Mouse (Mus musculus) myocyte (in vitro differentiated cells): ENCODE data around the gene Spindoc. TPM values are rescaled to one million over a fixed set of nuclear protein-coding genes. Genes with fewer than 3 reads are reported as not detected.

Experiments used
- H3K27me3 ChIP-seq: one replicate; pipeline ENCODE4 v1.6.1; 2011; ENCODE audit not compliant: control insufficient read depth, insufficient read depth, insufficient read length
- H3K36me3 ChIP-seq: one replicate; pipeline ENCODE4 v1.6.1; 2011; ENCODE audit not compliant: control insufficient read depth, insufficient read depth
- H3K4me2 ChIP-seq: one replicate; pipeline ENCODE4 v1.6.1; 2011; ENCODE audit warnings: low read depth, control low read depth
- H3K4me3 ChIP-seq: one replicate; pipeline ENCODE4 v1.5.1; 2011; ENCODE audit warnings: mild to moderate bottlenecking, control low read depth, moderate library complexity
- H3K79me2 ChIP-seq: one replicate; pipeline ENCODE4 v1.6.1; 2011; ENCODE audit not compliant: control insufficient read depth, insufficient read depth
- H3ac ChIP-seq: one replicate; pipeline ENCODE4 v1.6.1; 2011; ENCODE audit not compliant: control insufficient read depth, insufficient read length
- CEBPB ChIP-seq: IDR thresholded peaks from 2 replicates; pipeline ENCODE4 v1.6.1; 2011; ENCODE audit warnings: mild to moderate bottlenecking, moderate library complexity; ENCODE audit not compliant: poor library complexity, insufficient read depth, severe bottlenecking
- E2F4 ChIP-seq: IDR thresholded peaks from one replicate; pipeline ENCODE4 v1.6.1; 2011; ENCODE audit warnings: mild to moderate bottlenecking, control low read depth, moderate library complexity; ENCODE audit not compliant: insufficient read depth
- MAX ChIP-seq: IDR thresholded peaks from one replicate; pipeline ENCODE4 v1.6.1; 2011; ENCODE audit warnings: low read depth, mild to moderate bottlenecking, control low read depth
- MYOD1 ChIP-seq, 3 experiments: IDR thresholded peaks; one replicate each; pipeline ENCODE4 v1.6.1; 2011; ENCODE audit warnings: control low read depth in 2 of 3, low read depth in 2 of 3, mild to moderate bottlenecking in 2 of 3, moderate library complexity in 1 of 3; ENCODE audit not compliant: insufficient read length in 2 of 3, control insufficient read depth in 1 of 3
- MYOG ChIP-seq, 3 experiments: IDR thresholded peaks; one replicate each; pipeline ENCODE4 v1.6.1; 2011; ENCODE audit warnings: control low read depth in 2 of 3, low read depth in 2 of 3, mild to moderate bottlenecking in 2 of 3; ENCODE audit not compliant: insufficient read length in 2 of 3, control insufficient read depth in 1 of 3, insufficient read depth in 1 of 3
- POLR2A ChIP-seq: IDR thresholded peaks from one replicate; pipeline ENCODE4 v1.6.1; 2011; ENCODE audit warnings: low read depth, mild to moderate bottlenecking, control low read depth, moderate library complexity; ENCODE audit not compliant: insufficient read length
- POLR2AphosphoS2 ChIP-seq: IDR thresholded peaks from one replicate; pipeline ENCODE4 v1.6.1; 2011; ENCODE audit warnings: low read depth, control low read depth; ENCODE audit not compliant: insufficient read length
- REST ChIP-seq: IDR thresholded peaks from one replicate; pipeline ENCODE4 v1.6.1; 2011; ENCODE audit warnings: mild to moderate bottlenecking, control low read depth, moderate library complexity; ENCODE audit not compliant: insufficient read depth, insufficient read length
- SRF ChIP-seq: IDR thresholded peaks from one replicate; pipeline ENCODE4 v1.6.1; 2011; ENCODE audit warnings: low read depth; ENCODE audit not compliant: control insufficient read depth, insufficient read length
- TCF12 ChIP-seq: IDR thresholded peaks from one replicate; pipeline ENCODE4 v1.6.1; 2011; ENCODE audit warnings: mild to moderate bottlenecking, control low read depth; ENCODE audit not compliant: poor library complexity, insufficient read depth, severe bottlenecking
- TCF3 ChIP-seq: IDR thresholded peaks from one replicate; pipeline ENCODE4 v1.6.1; 2011; ENCODE audit warnings: low read depth, control low read depth; ENCODE audit not compliant: insufficient read length
- USF1 ChIP-seq: IDR thresholded peaks from one replicate; pipeline ENCODE4 v1.6.1; 2011; ENCODE audit warnings: low read depth, mild to moderate bottlenecking, control low read depth, moderate library complexity
- polyA plus RNA-seq: library from polyadenylated mRNA; unstranded; fragments of >200 nt; fragmentation: generic; extraction: Trizol; gene quantifications from one replicate; pipeline ENCODE4 v1.2.1, GENCODE M21; 2012; ENCODE audit warnings: missing spikeins

The Spindoc gene
- polyA plus RNA-seq, 1 experiment = 20.4 TPM

DNA sequence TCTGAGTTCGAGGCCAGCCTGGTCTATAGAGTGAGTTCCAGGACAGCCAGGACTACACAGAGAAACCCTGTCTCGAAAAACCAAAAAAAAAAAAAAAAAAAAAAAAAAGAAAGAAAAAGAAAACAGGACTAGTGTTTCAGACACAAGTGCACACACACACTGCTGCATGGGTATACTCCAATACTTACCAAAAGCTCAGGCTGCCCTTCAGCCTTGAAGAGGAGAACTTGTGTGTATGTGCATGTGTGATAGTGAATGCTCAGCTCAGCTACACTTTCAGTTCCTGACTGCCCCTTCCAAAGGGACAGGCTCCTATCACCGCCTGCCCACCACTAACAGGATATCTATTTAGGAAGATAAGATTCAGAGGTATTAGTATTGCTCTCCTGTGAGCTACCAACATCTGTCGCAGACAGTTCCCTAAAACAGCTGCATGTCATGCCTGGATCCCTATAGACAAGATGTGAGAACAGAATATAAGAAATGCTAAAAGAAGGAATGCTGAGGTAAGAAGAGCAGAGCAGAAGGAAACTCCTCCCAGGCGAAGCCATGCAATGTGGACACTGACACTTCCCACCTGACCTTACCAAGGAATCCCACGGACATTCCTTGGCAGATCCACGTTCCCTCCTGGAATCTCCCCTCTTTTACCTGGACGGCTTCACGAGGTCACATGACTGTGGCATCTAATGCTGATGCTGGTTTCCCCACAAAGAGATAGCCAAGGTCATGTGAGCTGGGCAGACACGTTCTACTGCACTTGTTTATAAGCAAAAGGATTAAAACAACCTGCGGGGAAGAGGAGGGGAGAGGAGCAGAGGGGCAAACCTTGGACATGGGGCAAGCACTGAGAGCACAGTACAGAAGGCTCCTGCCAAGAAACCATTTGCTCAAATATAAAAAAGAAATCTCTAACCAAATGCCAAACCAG is 77.1 kb downstream of the Spindoc start:
- Histone ChIP-seq H3K27me3 (no peaks in the 10 kb centered on the region), H3K4me2 (no peak overlapping the region), H3K4me3 (no peak overlapping the region), H3ac (no peak overlapping the region), H3K79me2 (peaks cover 64% of the 10 kb centered on the region), H3K36me3 (no peaks in the 10 kb centered on the region)
- TF ChIP-seq SRF (no peak), TCF3 (no peak), MAX (no peak), POLR2AphosphoS2 (no peak), CEBPB (no peak), MYOG (IDR thresholded peaks at IDR 0.05; ENCODE audit: control insufficient read depth in 1 of 3, insufficient read depth in 1 of 3, insufficient read length in 2 of 3, low read depth in 2 of 3) (no peak), MYOD1 (IDR thresholded peaks at IDR 0.05; ENCODE audit: control insufficient read depth in 1 of 3, insufficient read length in 2 of 3, low read depth in 2 of 3) (no peak), USF1 (no peak)

DNA sequence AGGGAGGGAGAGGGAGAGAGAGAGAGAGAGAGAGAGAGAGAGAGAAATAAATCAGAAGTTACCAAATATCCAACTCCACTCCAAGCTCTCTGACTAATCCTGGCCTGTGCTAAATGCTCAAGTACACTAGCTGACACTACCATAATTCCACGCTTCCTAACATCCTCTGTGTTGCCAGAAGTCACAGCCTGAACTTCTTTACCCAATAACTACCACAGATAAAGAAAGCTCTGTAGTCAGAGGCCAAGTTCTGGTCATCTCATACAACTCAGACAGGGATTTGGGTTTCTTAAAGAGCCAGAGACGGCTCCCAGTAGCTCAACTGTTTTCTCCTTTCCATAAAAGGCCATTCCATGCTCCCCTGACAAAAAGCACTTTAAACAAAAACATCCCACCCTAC is 78.0 kb downstream of the Spindoc start:
- Histone ChIP-seq H3ac (no peak overlapping the region), H3K27me3 (no peaks in the 10 kb centered on the region), H3K79me2 (peaks cover 57% of the 10 kb centered on the region), H3K4me3 (no peak overlapping the region), H3K36me3 (no peaks in the 10 kb centered on the region), H3K4me2 (no peak overlapping the region)
- TF ChIP-seq TCF12 (no peak), SRF (no peak), USF1 (no peak), MAX (no peak), CEBPB (no peak), POLR2AphosphoS2 (no peak), E2F4 (no peak), MYOG (IDR thresholded peaks at IDR 0.05; ENCODE audit: control insufficient read depth in 1 of 3, insufficient read depth in 1 of 3, insufficient read length in 2 of 3, low read depth in 2 of 3) (no peak), REST (no peak), TCF3 (no peak), MYOD1 (IDR thresholded peaks at IDR 0.05; ENCODE audit: control insufficient read depth in 1 of 3, insufficient read length in 2 of 3, low read depth in 2 of 3) (no peak), POLR2A (no peak)

Other genes with a start within 250 kb of the Spindoc start
- gene Otub1, start 176.7 kb downstream of the Spindoc start, polyA plus RNA-seq = 112 TPM
- gene Cox8a, start 165.4 kb downstream of the Spindoc start, polyA plus RNA-seq = 1,011 TPM
- gene Naa40, start 141.8 kb downstream of the Spindoc start, polyA plus RNA-seq = 10.3 TPM
- gene Rcor2, start 115.7 kb downstream of the Spindoc start, polyA plus RNA-seq = 34.1 TPM
- 33.7 TPM for gene Mark2, start 41.1 kb downstream of the Spindoc start, polyA plus RNA-seq
- 16.9 TPM for gene 2700081O15Rik, start 34.6 kb upstream of the Spindoc start, polyA plus RNA-seq
- 65.7 TPM for gene Rtn3, start 100.3 kb upstream of the Spindoc start, polyA plus RNA-seq
- gene Atl3, start 111.0 kb upstream of the Spindoc start, polyA plus RNA-seq = 14.4 TPM
- 64.5 TPM for gene Pla2g16, start 174.5 kb upstream of the Spindoc start, polyA plus RNA-seq
- gene Lgals12, start 224.2 kb upstream of the Spindoc start, polyA plus RNA-seq = 0.31 TPM
- 0.05 TPM for gene Hrasls5, start 229.5 kb upstream of the Spindoc start, polyA plus RNA-seq